Mouse (Mus musculus) gastrocnemius, adult 8-10 months (tissue): ENCODE measurements around the gene Cadm1. TPM values are rescaled to one million over a fixed set of nuclear protein-coding genes. Genes with fewer than 3 reads are reported as not detected.
A peak's percentile ranks its signal among the peaks of the same experiment; 100 is the strongest.

Experiments
- DNase-seq, 2 experiments: peaks; one replicate each; pipeline ENCODE4 v3.0.0; 2022; ENCODE audit warnings: low spot score in 2 of 2
- total RNA-seq, 4 experiments: library from RNA; stranded (reverse); gene quantifications; 2 replicates each; pipeline ENCODE4 v1.2.4; 2022

The Cadm1 gene
- total RNA-seq, 4 experiments from 2014 or later: 3.8 to 8.5 (median 6.1) TPM

DNA sequence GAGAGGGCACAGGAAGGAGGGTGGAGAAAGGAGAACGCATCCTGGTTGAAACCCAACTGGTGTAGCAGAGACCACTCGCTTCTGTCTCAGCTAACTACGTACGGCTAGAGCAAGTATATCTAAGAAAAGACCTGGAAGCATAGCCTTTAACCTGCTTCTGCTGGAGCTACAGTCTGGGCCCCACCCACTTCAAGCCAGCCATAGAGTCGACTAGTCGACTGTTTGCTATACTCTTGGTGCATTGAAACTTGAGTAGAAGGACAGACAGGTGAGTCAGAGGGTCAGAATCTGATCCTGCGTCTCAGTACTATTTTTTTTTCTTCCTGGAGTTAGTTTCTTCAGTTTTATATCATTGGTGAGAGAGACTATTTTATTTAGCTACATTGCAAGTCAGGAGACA lies 78.5 kb downstream of the Cadm1 start:
- no peak for DNase-seq

DNA sequence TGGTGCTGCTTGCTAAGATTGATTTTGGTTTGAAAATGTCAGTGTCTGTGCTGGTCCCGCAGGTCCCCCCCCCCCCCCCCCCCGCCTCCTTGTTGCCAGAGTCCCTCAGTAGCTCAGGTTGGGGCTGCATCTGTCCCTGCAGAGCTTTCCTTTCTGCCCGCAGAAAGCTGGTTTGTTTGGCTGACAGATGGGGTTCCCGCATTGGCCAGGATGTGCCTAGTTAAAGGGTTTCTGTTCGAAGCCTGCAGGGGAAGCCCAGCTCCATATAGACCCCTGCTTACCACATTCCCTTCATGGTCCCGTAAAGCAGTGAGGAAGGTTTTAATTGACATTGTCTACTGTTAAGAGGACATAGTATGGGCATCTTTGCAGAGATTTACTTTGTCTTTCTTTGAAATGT lies 78.9 kb downstream of the Cadm1 start:
- DNase-seq: no peak

DNA sequence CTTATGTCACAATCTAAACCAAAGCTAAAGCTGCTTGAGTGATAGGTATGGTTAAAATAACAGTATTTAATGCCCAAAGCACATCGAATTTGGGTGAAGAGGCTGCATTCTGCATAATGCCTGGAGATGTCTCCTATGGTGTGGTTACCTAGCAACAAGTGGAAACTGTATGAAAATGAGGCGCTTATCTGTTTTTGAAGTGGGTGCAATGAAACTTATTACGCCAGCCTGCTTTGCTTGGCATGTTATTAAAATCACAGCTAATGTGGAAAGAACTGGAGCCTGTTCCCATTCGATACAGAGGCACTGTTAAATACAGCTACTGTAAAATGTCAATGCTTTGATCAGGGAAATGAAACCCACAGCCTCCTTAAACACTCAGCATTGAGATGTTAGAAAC lies 79.5 kb downstream of the Cadm1 start:
- no peak for DNase-seq

DNA sequence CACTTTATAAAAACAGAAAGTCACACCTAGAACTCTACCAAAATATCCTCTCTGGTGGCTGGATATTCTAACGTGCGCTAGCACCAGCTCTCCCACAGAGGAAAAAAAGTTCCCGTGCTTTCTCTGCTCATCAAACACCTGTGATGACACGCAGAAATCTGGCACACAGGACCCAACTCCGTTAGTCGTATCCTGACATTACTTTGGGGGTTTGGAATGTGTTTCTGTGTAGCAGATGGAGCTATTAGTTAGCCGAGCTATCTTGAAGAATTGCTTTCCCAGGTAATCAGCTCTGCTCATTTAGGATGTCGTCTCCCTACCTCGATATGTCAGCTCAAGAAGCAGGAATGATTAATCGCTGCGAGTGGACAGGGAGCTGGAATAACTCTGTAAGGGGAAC lies 80.3 kb downstream of the Cadm1 start:
- no peak for DNase-seq

DNA sequence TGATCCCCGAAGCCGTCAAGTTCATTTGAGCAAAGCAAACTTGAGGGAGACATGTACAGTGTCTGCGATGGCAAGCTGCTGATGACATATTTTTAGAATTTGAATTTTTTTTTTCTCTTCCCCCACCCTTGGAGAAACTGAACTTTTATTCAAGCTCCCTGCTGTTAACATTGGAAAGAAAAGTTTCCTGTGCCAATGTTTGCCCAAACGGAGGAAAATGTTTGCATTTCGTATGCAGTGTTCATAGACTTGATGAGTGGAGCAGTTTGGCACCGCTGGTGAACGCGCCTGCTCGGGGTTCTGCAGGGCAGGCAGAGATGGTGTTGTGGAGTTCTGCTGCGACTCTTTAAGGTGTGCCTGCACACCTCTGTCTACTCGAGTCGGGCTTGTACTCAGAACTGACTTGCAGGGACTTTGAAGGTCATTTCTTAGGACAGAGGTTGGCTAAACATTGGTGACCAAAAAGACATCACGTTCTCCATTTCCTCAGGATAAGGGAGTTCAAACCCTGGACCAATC lies 83.0 kb downstream of the Cadm1 start:
- no peak for DNase-seq

DNA sequence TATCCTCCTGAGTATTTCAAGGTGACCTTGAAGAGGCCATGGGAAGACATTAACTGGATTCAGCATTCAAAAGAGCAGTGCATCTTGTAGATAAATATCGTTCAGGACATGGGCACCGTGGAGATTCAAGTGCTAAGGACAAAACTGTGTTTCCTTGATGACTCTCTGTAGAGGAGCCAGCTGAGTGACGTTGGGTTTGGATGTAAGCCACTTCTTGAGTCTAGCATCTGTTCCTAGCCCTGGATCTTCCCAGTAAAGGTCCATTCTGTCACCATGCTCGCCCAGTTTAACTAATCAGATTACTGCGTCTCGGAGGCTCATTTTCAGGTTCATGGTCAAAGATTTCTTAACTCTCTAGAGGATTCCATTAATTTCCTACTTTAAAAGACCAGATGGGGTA lies 85.1 kb downstream of the Cadm1 start:
- DNase-seq: peak in 1 of 2 experiments; percentile 17

DNA sequence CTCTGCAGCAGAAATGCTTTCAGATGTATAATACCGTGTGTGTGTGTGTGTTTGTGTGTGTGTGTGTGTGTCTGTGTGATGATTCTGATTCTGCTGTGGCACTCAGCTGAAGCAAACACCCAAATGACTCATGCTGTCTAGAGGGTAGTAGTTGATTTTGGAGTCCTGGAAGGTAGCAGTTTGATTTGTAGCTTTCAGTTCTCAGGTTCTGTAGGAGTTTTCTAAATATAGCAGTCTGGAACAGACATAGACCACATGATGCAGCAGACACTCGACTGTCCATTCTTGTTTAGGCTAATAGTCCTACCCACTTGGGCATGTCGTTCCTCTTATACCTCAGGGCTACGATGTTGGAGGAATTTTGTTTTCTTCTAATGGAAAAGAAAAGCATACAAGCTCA lies 86.4 kb downstream of the Cadm1 start:
- no peak for DNase-seq

DNA sequence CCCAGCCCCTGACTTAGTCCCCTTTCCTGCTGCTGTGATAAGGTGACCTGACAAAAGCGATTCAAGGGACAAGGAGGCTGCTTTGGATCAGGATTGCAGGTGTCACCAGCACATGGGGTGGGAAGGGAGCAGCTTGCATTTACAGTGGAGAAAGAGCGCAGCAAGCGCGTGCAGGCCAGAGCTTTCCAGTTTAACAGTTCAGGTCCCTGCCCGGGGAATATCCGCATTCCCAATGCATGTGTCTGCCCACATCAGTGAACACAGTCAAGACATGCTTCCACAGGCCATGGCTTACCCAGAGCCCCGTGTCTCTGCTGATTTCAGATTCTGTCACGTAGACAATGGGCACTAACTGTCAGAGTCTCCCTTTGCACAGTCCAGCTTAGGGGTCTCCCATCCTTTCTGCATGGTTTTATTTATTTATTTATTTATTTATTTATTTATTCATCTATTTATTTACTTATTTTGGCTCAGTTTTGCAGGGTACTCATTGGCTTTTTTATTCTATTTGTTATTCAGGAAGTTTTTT lies 89.6 kb downstream of the Cadm1 start:
- DNase-seq: no peak

DNA sequence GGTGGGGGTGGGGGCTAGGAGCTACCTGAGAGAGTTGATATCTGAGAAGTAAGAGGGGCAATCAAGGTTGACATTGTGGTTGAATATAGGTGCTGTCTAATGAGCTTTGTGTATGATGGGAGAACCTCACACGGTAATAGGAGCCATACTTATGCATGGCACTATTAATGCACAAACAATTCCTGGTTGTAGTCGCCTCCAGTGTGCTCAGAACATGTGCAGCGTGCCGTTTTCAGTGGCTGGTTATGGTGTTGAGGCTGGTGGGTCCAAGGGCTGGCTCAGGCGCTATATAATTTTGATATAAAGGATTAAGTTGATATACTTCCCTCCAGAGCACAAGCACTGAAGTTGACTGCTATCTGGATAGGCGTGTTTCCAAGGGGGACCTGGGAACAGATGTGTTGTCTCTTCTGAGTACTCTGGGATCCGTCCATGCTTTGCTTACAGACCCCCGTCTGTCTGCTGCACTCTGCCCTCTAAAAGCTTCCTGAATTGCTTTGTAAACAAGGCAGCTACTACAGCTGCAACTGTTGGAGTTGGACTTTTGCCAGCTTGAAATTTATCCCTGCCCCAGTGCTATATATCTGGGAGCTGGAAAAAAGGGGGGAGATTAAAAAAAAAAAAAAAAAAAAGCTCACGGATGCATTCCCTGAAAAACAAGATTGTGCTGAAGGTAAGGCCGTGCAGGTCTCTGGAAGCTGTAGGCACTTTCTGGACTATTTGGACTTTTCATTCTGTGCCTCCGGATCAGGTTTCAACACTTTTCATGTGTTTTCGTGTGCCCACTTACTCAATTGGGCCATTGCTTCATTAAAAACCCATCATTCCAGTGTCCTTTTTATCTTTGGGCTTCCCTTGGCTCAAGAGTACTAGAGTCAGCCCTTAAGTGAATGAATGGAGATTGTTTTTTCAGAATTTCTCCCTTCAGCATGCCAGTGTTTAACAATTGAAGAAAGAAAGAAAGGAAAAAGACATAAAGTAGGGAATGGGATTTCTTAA lies 93.8 kb downstream of the Cadm1 start:
- no peak for DNase-seq

DNA sequence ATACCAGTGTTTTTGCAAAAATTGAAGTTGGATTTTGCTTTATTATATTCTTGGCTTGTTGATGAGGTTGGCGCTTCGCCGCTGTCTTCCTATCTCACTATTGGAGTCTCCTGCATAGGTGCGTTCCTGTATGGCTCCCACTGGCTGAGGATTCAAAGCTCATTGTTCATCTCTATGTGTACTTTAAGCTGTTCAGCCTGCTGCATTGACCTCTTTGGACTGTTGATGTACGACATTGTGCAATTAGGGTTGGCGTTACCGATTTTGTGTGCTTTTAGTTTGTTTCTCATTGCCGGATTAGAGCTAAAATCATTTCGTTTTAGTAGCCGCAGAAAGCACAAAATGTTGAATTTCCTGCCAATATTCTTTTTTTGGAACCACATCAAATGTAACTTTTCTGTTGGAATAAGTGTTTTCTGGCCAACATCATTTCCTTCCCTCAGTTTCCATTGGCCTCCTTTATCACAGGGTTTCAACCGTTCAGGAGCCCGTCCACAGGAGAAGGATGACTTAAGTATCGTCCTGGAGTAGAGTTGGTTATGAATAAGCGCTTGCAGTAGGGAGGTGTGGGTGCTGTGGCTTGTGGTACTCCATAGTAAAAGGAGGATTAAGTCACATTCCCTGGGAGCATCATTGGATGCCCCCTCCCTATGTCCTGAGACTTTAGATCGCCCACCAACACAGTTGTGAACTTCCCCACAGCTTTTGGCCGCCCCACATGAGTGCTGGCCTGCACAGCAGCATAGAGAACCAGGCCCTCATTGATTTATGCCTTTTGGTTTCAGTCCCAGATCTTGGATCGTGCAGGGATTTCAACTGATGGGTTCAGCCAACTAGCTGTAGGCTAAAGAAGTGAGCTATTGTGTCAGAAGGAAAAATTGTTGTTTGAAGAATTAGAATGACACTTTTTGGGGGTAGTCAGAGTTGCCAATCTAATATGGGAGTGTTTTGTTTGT lies 94.9 kb downstream of the Cadm1 start:
- peak; percentile 18 to 30 for DNase-seq

DNA sequence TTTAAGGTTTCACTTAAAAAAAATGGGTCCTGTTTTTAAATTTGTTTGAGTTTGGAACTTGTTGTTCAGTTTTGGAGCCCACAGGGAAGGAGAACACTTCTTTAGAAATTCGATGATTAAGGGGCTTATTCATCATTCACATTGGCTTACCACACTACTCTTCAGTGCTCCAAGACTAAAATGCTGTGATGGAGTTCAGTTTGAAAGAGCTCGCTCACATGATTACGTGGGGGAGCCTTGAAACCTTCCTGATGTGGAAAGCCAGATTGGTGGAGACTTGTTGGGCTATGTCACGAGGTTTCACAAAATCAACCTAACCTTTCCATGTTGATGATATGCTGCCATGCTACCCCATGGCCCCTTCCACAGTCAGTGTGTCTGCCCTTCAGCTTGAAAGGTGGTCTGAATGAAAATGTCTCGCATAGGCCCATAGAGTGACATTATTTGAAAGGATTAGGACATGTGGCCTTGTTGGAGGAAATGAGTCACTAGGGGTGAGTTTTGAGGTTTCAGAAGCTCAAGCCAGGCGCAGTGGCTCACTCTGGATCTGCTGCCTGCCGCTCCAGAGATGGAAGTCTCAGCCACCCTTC lies 95.7 kb downstream of the Cadm1 start:
- no peak for DNase-seq

DNA sequence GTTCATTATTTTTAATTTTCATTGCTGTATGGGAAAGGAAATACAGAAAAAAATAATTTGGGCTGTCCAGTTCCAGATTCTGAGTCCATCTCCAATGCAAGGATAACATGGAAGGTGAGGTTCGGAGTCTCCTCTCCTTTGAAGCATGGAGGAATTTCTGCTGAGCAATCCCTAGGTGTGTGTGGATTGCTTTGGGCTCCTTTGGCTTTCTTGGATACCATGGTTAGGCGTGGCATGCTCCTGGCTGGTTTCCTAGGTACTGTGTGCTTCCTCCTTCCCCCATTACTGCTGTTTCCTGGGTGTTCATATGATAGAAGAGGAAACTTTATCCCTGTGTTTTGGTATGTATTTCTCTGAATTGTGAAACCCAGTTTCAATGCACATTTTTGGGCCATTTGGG lies 98.0 kb downstream of the Cadm1 start:
- no peak for DNase-seq

DNA sequence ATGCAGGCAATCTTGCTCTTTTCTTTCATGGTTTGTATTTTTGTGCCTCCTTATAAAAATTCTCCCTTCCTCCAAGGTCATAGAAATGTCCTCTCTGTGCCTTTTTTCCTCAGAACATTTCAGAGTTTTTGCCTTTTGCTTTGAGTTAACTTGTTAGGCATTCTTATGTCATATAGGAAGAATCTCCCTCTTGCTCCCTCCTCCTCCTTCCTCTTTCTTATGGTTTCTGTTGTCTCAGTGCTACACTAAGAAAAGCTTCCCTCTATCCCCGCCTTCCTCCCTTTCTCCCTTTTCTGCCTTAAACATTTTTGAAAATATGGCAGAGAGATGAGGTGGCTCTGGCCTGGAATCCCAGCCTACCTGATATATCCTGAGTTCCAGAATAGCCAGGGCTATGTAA lies 98.6 kb downstream of the Cadm1 start:
- no peak for DNase-seq

DNA sequence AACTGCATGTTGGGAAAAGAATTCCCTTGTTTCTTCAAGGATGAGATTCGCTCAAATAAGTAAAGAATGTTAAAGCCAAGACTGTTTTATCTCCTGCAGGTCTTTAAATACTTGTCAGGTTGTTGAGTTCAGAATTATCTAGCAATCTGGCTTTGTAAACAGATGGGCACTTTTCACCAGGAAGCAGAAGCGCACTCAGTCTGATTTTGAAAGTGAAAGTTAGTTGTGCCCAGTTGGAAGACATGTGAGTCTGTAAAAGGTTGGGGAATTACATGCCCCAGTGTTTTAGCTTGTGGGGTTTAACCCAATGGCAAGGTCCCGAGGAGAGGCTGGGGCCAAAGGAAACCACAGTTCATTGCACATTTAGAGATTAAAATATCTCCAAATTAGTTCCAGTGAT lies 104.7 kb downstream of the Cadm1 start:
- no peak for DNase-seq

DNA sequence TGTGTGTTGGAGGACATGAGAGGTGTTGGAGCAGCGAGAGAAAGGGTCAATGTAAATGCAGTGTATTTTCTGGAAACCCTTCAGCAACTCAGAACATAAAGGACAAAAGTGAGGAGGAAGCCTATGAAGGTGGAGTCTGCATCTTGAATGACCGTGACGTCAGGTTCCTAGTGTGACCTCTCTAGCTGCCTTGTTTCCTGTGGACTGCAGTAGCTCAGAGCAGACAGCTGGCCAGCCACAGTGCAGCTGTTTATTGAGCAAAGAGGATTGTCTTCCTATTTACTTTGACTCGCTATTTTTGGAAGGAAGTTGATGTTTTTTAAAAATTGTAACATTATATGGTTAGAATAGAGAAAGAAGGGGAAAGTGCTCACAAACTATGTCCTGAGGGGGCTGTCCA lies 112.7 kb downstream of the Cadm1 start:
- no peak for DNase-seq

DNA sequence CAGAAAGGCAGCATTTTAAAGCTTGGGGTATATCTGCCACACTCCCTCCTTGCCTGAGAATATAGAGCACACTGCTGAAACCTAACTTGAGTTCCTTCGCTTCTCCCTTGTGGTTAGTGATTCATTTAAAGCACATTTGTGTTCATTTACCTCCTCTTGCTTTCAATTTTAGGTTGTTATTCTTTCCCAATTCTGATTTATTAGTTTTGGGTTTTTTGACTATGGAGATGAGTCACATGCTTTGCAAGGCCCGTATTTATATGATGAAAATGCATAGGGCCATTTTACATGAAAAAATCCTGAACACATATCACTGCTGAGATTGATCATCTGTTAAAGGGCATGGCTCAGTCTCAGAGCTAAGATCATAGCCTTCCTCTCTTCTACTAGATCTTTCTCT lies 115.1 kb downstream of the Cadm1 start:
- no peak for DNase-seq

DNA sequence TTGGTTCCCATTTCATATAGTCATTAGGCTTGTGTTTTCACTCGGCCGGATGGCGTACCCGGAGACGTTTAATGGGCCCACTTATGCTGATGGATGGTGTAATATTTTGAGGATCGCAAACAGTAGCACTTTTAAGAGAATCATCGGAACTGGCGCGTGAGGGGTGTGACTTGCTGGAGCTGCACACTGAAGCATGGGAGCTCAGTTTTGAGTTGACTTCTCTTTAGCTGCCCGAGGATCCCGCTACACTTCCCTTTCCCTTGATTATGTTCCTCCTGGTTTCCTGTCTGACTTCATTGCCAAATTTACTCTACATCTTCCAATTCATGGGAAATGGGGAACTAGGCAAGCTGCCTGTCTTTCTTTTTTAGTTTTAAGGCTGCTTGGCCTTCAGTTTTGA lies 121.5 kb downstream of the Cadm1 start:
- no peak for DNase-seq

DNA sequence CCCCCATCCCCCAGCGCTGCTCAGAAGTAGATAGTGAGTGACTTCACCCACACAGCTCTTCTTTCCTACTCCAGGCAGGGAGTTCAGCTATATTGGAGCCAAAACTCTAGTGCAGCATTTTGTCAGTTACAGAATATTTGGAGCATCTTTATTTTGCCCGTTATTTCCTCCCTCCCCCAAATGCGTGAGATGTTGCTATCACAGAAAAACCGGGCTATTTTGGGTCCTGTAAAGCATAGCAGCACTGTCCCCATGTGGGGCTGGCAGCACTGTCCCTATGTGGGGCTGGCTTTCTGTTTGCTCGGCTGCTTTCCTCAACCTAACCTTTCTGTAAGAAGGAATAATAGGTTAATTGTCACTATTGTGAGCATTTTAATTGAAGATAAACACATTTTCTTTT lies 122.2 kb downstream of the Cadm1 start:
- no peak for DNase-seq

DNA sequence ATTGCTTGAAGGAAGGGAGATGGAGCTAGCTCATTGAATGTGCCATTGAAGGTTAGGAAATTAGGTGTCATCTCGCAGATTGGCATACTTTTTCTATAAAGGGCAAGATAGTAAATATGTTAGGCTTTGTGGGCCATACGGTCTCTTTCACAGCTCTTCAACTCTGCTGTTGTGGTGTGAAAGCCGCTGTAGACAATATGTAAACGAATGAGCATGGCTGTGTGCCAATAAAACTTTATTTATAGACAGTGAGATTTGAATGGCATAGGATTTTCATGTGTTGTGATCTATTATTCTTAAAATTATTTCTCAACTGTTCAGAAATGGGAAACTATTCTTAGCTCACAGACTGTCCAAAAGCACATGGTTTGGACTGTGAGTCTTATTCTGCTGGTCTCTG lies 123.0 kb downstream of the Cadm1 start:
- DNase-seq: no peak

DNA sequence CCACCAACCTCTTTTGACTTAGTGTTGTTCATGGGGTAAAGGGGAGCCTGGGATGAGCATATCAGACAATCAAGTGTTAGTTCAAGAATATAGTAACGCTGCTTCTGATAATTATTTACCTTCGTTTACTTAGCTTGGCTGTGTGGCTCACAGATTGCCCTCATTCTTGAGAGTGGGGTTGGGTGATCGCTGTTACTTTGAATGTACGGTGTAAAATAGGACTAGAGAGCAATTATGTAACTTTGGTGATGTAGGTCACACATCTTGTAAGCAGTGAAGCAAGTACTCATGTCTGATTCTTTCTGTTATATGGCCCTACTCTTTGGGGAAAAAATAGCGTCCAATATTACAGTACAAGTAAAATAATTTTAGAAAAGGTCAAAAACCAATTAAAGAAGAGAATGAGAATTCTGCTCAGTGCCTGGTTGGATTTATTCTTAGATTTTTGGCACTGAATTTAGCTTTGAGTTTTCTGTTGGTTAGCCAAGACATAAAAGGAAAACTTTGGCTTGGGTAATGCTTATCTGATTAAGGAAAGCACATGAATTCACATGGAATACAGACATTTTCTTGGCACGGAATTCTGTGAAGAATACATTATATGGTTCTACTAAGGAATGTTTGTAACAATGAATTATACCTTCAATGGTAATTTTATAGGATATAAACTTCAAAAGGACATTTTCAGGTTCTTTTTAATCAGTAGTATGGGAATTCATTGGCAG lies 129.6 kb downstream of the Cadm1 start:
- no peak for DNase-seq

DNA sequence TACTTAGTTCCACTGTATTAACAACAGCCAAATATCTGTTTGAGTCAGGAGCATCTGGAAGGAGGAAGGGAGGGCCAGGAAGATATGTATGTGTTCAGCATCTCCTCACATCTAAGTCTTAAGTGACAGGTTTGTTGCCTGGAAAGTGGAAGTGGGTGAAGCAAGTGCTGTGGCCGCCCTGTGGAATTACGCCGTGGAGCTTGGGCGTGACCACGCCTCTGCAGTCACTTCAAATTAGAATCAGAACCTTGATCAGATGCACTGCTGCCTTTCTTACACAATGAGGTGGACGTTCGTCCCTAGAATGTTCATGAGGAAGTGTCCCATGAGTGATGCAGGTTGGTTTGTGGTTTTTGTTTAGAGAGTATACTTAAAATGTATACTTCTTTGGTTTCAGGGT lies 131.6 kb downstream of the Cadm1 start:
- no peak for DNase-seq
